Mouse (Mus musculus) G1E (cell line): ENCODE data around the gene Gm36864. TPM values are rescaled to one million over a fixed set of nuclear protein-coding genes. Genes with fewer than 3 reads are reported as not detected.
"Not testable (repeated sequence)": the region's sequence is repeated elsewhere in the genome, so short reads cannot be mapped to it uniquely, and the experiment has no call there.

Experiments
- ATAC-seq: 2 replicates; pipeline ENCODE4 v1.8.0; 2016; ENCODE audit warnings: mild to moderate bottlenecking; ENCODE audit not compliant: insufficient number of reproducible peaks, poor library complexity, low FRiP score, severe bottlenecking; ENCODE audit errors: extremely low read depth
- DNase-seq: peaks from one replicate; pipeline ENCODE4 v3.0.0; 2012; ENCODE audit warnings: low spot score
- H3K27me3 ChIP-seq: 2 replicates; pipeline ENCODE4 v1.6.1; 2012; ENCODE audit warnings: mild to moderate bottlenecking, low read length, inconsistent platforms; ENCODE audit not compliant: insufficient read depth
- H3K36me3 ChIP-seq: replicated peaks from 2 replicates; pipeline ENCODE3; 2012; ENCODE audit warnings: mild to moderate bottlenecking, inconsistent platforms
- H3K4me1 ChIP-seq: 2 replicates; pipeline ENCODE4 v1.6.1; 2012; ENCODE audit warnings: low read depth, low read length, inconsistent platforms, mixed read lengths; ENCODE audit not compliant: insufficient read depth
- H3K4me3 ChIP-seq: 2 replicates; pipeline ENCODE4 v1.5.1; 2012; ENCODE audit warnings: low read depth, mild to moderate bottlenecking, inconsistent platforms, low read length, moderate library complexity, mixed read lengths
- H3K9me3 ChIP-seq: replicated peaks from 2 replicates; pipeline ENCODE4 v1.6.1; 2012; ENCODE audit warnings: inconsistent platforms
- CTCF ChIP-seq: IDR thresholded peaks from 2 replicates; pipeline ENCODE4 v1.5.1; 2012; ENCODE audit warnings: low read depth, low read length, inconsistent platforms, mixed read lengths
- GATA1 ChIP-seq: IDR thresholded peaks from 2 replicates; pipeline ENCODE4 v1.6.1; 2012; ENCODE audit warnings: borderline replicate concordance, low read length, inconsistent platforms, mixed read lengths
- GATA2 ChIP-seq: IDR thresholded peaks from 2 replicates; pipeline ENCODE4 v1.6.1; 2012; ENCODE audit warnings: low read depth, low read length, inconsistent platforms, borderline replicate concordance
- POLR2AphosphoS5 ChIP-seq: IDR thresholded peaks from 2 replicates; pipeline ENCODE4 v1.6.1; 2012; ENCODE audit warnings: low read depth, low read length, inconsistent platforms; ENCODE audit not compliant: insufficient replicate concordance
- TAL1 ChIP-seq: conservative IDR thresholded peaks from 2 replicates; pipeline ENCODE4 v1.6.1; 2012; ENCODE audit warnings: low read depth, low read length, inconsistent platforms, mixed read lengths
- polyA plus RNA-seq: library from polyadenylated mRNA; stranded (reverse); fragments of >175 nt; gene quantifications from 2 replicates; pipeline ENCODE4 v1.2.3, GENCODE M21; 2012
- total RNA-seq, 2 experiments: library from RNA; stranded (forward) in 1 of 2; stranded (reverse) in 1 of 2; fragments of 200-1000 nt in 1 of 2; fragments of >200 nt in 1 of 2; fragmentation: Nextera tagmentation in 1 of 2; gene quantifications; 2 replicates each; pipeline ENCODE4 v1.2.3; 2014 to 2017

The Gm36864 gene
- total and polyA plus RNA-seq, 3 experiments, result 0.22 TPM; not detected in 2

DNA sequence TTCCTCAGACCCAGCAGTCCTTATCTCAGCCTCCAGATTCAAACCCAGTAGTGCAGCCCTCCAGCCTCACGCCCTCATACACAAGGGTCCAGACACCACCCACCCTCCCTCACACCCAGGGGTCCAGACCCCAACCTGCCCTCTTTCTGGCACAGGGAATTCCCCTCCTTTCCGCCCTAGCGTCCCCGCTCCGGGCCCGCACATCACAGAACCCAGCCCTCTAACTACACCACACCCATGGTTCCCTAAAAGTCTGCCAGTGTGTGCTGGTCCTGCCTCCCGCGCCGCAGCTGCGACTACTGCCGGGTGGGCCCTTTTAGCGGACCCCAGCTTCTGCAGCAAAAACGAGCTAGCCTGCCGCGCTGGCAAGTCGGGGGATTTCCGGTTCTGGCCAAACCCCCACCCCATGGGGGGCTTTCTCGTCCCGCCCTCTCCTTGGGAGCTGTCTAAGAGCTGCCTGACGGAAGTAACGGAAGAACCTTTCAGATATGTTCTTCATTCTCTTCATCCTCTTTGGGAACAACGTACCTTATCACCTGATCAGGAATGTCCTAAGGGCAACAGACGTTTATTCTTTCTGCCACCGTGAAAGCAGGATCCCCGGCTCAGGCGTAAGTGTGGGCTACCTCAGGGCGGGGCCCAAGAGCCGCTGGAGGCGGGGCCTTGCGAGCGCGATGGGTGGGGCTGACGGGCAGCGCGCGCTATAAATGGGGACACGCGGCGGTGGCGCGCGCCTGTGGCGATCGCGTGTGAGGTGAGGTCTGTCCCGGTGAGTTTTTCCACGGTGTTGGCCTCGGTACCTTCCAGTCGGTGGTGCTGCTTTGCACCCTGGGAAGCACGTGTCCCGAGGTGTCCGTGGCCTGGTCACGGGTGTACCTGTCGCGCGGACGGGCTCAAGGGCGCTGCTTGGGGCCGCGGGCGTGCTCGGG is 10.3 kb downstream of the Gm36864 start, which contains the start of the genes 1700028J19Rik and 2410002F23Rik:
Gene 1700028J19Rik (minus strand): TSS at position 641 of the 929 bp plus-strand sequence.
Gene 2410002F23Rik (plus strand): TSS at position 668 of the 929 bp plus-strand sequence.
- Histone ChIP-seq H3K4me1 (peaks cover 42% of the 10 kb centered on the region), H3K4me3 (peak within 1 kb of the TSS; percentile 99), H3K27me3 (peaks cover 3% of the 10 kb centered on the region; the same call in 1 of the 2 replicates), H3K36me3 (peaks cover 42% of the 10 kb centered on the region), H3K9me3 (no peaks in the 10 kb centered on the region)
- DNase-seq (peak; percentile 90), ATAC-seq (peak; percentile 62)
- TF ChIP-seq TAL1 (no peak; the same call in 1 of the 2 replicates), POLR2AphosphoS5 (peak; percentile 94; the same call in 1 of the 2 replicates)

DNA sequence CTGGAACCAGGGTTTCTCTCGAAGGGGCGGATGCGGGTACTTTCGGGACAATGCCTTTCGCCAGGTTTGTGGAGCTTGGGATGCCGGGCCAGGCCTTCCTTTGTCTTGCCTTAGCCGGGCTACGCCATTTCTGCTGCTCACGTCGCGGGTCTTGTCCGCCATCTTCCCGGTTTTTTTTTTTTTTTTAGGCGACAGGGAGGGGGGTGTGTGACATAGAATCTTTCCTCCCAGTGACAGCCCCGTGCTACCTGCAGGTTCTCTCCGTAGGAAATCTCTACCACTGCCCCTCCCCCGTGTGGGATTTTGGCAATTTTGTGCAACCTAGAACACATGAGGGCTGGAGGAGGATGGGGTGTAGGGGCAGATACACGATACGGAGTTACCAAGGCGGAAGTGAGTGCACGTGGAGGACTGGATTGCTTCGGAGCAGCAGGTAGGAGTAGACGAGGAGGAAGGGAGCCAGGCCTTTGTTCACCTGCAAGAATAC is 11.1 kb downstream of the Gm36864 start:
- ATAC-seq (no peak), DNase-seq (peak; percentile 66)
- TF ChIP-seq TAL1 (no peak), CTCF (no peak), GATA2 (no peak), GATA1 (no peak), POLR2AphosphoS5 (no peak)
- peaks cover 45% of the 10 kb centered on the region for H3K4me1 ChIP-seq
- no peaks in the 10 kb centered on the region for H3K9me3 ChIP-seq
- peak overlapping the region; percentile 99 for H3K4me3 ChIP-seq
- peaks cover 3% of the 10 kb centered on the region; the same call in 1 of the 2 replicates for H3K27me3 ChIP-seq
- H3K36me3 ChIP-seq, result peaks cover 45% of the 10 kb centered on the region

DNA sequence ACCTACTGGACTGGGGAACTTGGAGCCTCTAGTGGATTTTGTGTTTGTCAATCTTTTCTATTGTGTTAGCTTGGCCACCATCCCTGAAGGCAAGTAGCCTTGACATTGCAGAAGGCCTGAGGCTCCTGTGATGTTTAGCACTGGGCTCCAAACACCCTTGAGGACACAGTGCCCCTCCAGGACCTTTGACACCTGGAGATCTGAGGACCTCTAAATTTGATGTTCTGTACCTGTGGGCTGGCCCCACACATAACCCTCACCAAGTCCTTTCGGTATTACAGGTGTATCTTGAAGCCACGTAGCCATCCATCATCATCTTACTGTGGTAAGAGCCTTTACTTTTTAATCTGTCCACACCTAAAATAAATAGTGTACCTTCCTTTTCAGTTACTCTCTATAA is 12.0 kb downstream of the Gm36864 start:
- H3K36me3 ChIP-seq, result peaks cover 54% of the 10 kb centered on the region
- TF ChIP-seq CTCF (no peak), TAL1 (no peak), GATA1 (no peak), GATA2 (no peak), POLR2AphosphoS5 (no peak)
- DNase-seq (no peak), ATAC-seq (no peak)
- H3K4me1 ChIP-seq, result peaks cover 54% of the 10 kb centered on the region
- H3K27me3 ChIP-seq, result no peaks in the 10 kb centered on the region
- peak overlapping the region; percentile 99 for H3K4me3 ChIP-seq
- H3K9me3 ChIP-seq, result no peaks in the 10 kb centered on the region

DNA sequence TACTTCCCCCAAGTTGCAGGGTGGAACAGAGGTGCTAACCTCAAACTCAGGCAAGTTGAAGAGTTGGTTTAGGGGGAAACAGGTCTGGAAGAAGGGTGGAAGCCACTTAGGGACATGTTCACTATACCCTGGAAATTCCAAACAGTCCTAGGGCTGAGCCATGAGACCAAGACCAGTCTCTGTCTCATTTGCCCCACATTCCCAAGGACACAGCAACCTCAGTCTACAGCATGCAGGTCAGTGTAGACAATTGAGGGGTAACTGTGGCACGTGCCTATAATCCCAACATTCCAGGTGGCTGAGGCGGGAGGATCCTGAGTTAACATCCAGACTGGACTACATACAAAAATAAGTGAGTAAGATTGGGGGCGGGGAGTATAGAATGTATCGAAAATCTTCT is 13.3 kb downstream of the Gm36864 start:
- Histone ChIP-seq H3K36me3 (peaks cover 64% of the 10 kb centered on the region), H3K4me3 (peak overlapping the region; percentile 1; the same call in 1 of the 2 replicates), H3K27me3 (no peaks in the 10 kb centered on the region), H3K4me1 (peaks cover 64% of the 10 kb centered on the region), H3K9me3 (no peaks in the 10 kb centered on the region)
- ATAC-seq (no peak), DNase-seq (no peak)
- TF ChIP-seq GATA2 (no peak), POLR2AphosphoS5 (no peak; the same call in 1 of the 2 replicates), CTCF (no peak), GATA1 (no peak), TAL1 (no peak)

DNA sequence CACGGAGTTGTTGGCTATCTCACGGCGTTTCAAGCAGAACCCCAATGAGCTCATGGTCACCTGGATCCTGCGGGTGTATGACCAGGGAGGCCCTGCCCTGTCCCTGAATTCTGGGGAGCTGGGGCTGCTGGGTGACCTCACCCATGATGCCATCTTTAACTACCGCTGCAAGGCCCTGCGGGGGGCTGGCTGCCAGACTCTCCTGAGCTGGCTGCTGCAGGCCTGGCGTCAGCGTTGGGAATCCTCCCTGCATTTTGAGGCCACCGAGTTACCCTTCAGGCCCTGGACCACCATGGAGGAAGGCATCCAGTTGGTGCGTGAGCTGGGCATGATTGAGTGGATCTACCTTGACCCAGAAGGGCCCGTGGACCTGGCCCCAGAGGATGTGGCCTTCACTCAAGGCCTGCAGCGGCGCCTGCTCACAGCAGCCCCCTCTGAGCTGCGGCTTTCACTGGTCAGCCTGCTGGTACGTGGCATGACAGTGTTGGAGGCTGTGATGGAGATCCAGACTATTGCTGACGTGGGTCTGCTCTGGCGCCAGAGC is 14.8 kb downstream of the Gm36864 start:
- H3K4me3 ChIP-seq, result peak overlapping the region; percentile 62; the same call in 1 of the 2 replicates

DNA sequence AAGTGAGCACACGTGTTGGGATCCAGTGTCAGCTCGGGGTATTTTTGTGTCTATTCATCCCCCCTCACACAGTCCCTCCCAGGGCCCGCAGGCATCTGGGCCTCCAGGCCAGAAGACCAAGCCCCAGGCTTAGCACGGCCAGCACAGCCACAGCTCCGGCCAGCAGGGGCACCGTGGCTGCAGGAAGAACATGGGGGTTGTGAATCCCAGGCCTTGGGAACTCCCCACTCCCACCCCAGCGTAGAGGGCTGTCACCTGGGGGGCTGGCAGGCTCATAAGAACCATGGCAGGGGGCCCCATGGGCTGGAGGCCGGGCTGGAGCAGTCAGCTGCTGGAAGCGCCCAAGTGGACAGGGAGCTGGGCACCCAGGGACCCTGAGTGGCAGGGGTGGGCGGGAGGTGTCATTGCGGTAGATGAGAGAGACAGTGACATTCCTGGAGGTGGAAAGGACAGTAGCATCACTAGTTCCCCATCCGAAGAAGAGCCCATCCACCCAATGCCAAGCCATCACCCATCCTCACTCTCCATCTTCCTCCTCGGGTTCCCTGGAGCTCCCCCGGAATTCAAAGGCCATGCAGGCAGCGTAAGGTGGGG is 17.1 kb downstream of the Gm36864 start:
- H3K4me3 ChIP-seq, result no peak overlapping the region; the same call in 1 of the 2 replicates
- peaks cover 50% of the 10 kb centered on the region for H3K4me1 ChIP-seq
- no peaks in the 10 kb centered on the region for H3K9me3 ChIP-seq
- TF ChIP-seq POLR2AphosphoS5, result no peak
- TF ChIP-seq GATA2, result no peak
- no peak for TF ChIP-seq TAL1
- TF ChIP-seq CTCF, result no peak
- TF ChIP-seq GATA1, result no peak
- H3K27me3 ChIP-seq, result peaks cover 3% of the 10 kb centered on the region; the same call in 1 of the 2 replicates
- H3K36me3 ChIP-seq, result peaks cover 78% of the 10 kb centered on the region
- DNase-seq (no peak), ATAC-seq (no peak)

More for the DNA sequence above, 14.8 kb downstream of the Gm36864 start:
- Histone ChIP-seq H3K4me1 (peaks cover 54% of the 10 kb centered on the region), H3K36me3 (peaks cover 76% of the 10 kb centered on the region)
- DNase-seq, H3K27me3 ChIP-seq, ATAC-seq, H3K9me3 ChIP-seq: not testable (repeated sequence)
